Mouse (Mus musculus) limb, embryonic 14.5 days (tissue): ENCODE data around the gene Cyth2. TPM values are rescaled to one million over a fixed set of nuclear protein-coding genes. Genes with fewer than 3 reads are reported as not detected.

ENCODE experiments used
- ATAC-seq: fragments of 200-750 bp; cut with Nextera tagmentation; 2 replicates; pipeline ENCODE4 v1.8.0; 2017; ENCODE audit warnings: low read depth, moderate number of reproducible peaks, moderate TSS enrichment; ENCODE audit not compliant: low FRiP score
- DNase-seq: peaks from one replicate; pipeline ENCODE4 v3.0.0-alpha.2; 2015; ENCODE audit warnings: low spot score
- H3K27ac ChIP-seq: fragments of 300-500 bp; sonication (generic); replicated peaks from 2 replicates; pipeline ENCODE4 v1.5.1; 2014; ENCODE audit warnings: low read depth, mild to moderate bottlenecking, low read length, moderate library complexity, mixed read lengths
- H3K27me3 ChIP-seq: fragments of 300-500 bp; sonication (generic); 2 replicates; pipeline ENCODE4 v1.6.1; 2014; ENCODE audit warnings: low read length, mixed read lengths; ENCODE audit not compliant: control insufficient read depth, insufficient read depth
- H3K36me3 ChIP-seq: fragments of 300-500 bp; sonication (generic); 2 replicates; pipeline ENCODE4 v1.6.1; 2014; ENCODE audit warnings: mild to moderate bottlenecking, low read length, moderate library complexity, mixed read lengths; ENCODE audit not compliant: control insufficient read depth, insufficient read depth
- H3K4me1 ChIP-seq: fragments of 300-500 bp; sonication (generic); 2 replicates; pipeline ENCODE4 v1.6.1; 2014; ENCODE audit warnings: antibody characterized with exemption, low read length, mixed read lengths; ENCODE audit not compliant: control insufficient read depth, insufficient read depth
- H3K4me2 ChIP-seq: fragments of 300-500 bp; sonication (generic); replicated peaks from 2 replicates; pipeline ENCODE4 v1.6.1; 2014; ENCODE audit warnings: low read depth, mild to moderate bottlenecking, low read length, moderate library complexity; ENCODE audit not compliant: severe bottlenecking
- H3K4me3 ChIP-seq: fragments of 300-500 bp; sonication (generic); replicated peaks from 2 replicates; pipeline ENCODE4 v1.5.1; 2014; ENCODE audit warnings: low read length
- H3K9ac ChIP-seq: fragments of 300-500 bp; sonication (generic); 2 replicates; pipeline ENCODE4 v1.6.1; 2014; ENCODE audit warnings: mild to moderate bottlenecking, low read depth, low read length, moderate library complexity; ENCODE audit not compliant: severe bottlenecking
- H3K9me3 ChIP-seq: fragments of 300-500 bp; sonication (generic); 2 replicates; pipeline ENCODE4 v1.6.1; 2016; ENCODE audit warnings: low read length; ENCODE audit not compliant: control insufficient read depth
- POLR2A ChIP-seq: fragments of 200-500 bp; IDR thresholded peaks from 2 replicates; pipeline ENCODE4 v1.8.0; 2012; ENCODE audit warnings: inconsistent platforms, mild to moderate bottlenecking, moderate library complexity, borderline replicate concordance; ENCODE audit not compliant: insufficient read depth, insufficient read length; ENCODE audit errors: extremely low read depth
- WGBS: fragments of 180-500 bp; shearing (Covaris S2); extraction: QIAGEN DNeasy Blood & Tissue Kit; methylation state at CpG from one replicate; pipeline ENCODE4 v1.1.7; 2014; 5-methylcytosine and 5-hydroxymethylcytosine counted together
- polyA plus RNA-seq, 2 experiments: library from polyadenylated mRNA; depleted of rRNA in 1 of 2; stranded (reverse) in 1 of 2; unstranded in 1 of 2; fragments of >200 nt; fragmentation: Nextera tagmentation in 1 of 2; extraction: Ambion mirVana in 1 of 2; gene quantifications; 2 replicates each; pipeline versions ENCODE4 v1.2.1 to v1.2.3; 2012 to 2014

Gene Cyth2
- polyA plus RNA-seq, 2 experiments: 91.7 to 105 TPM

DNA sequence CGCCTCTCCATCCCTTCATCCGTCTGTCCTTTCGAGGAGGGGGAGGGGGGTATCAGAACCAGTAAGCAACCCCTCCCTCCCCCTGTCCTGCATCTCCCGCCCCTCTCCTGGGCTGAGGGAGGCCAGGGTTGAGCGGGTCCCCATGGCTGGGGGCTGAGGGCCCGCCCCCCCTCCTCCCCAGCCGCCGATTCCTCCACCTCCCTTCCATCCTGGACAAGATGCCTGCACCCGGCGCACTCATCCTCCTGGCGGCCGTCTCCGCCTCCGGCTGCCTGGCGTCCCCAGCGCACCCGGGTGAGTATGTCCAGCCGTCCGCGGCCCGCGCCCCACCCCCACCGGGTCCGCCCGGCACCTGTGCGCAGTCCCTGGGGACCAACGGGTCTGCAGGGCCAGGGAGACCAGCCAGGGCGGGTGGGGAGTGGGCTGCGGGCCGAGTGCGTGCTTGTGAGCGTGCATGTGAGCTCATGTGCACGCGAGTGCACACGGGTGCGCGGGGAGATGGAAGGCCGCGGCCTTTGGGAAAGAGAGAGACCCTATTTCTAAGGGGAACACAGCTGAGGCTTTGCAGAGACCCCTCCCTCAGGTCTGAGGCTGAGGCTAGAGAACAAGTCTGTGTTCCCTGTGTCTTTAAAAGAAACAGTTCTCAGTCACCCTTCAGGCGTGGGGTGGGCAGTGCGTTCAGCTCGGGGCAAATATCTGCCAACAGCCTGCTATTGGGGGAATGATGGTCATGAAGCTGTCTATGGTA is 28.8 kb downstream of the Cyth2 start:
- WGBS: under 1% methylated on average over 32 of the region's 42 CpGs
- no peak for DNase-seq

GRCm38 (mm10) chr7:45784524-45785372 is 29.6 kb downstream of the Cyth2 start, which contains the start of gene Sult2b1:
Sult2b1 (minus strand) TSS chr7:45784669.
- no peak for TF ChIP-seq POLR2A
- Histone ChIP-seq H3K4me3 (peak within 1 kb of the TSS; percentile 83), H3K27me3 (no peaks in the 10 kb centered on the region), H3K36me3 (peaks cover 18% of the 10 kb centered on the region), H3K4me1 (peaks cover 18% of the 10 kb centered on the region), H3K4me2 (peak within 1 kb of the TSS; percentile 95), H3K9me3 (no peaks in the 10 kb centered on the region), H3K27ac (peak within 1 kb of the TSS; percentile 48), H3K9ac (peak within 1 kb of the TSS; percentile 66)
- WGBS: 26% methylated on average over 18 of the region's 20 CpGs
- ATAC-seq: peak; percentile 69
- peak; percentile 94 for DNase-seq

More for the DNA sequence above, 28.8 kb downstream of the Cyth2 start:
- Histone ChIP-seq H3K36me3 (peaks cover 26% of the 10 kb centered on the region), H3K27ac (peak overlapping the region; percentile 48; the same call in 1 of the 2 replicates), H3K9ac (peak overlapping the region; percentile 66), H3K27me3 (no peaks in the 10 kb centered on the region), H3K4me3 (peak overlapping the region; percentile 83), H3K9me3 (no peaks in the 10 kb centered on the region), H3K4me2 (peak overlapping the region; percentile 95), H3K4me1 (peaks cover 18% of the 10 kb centered on the region)
- peak; percentile 53 for ATAC-seq
- no peak for TF ChIP-seq POLR2A

DNA sequence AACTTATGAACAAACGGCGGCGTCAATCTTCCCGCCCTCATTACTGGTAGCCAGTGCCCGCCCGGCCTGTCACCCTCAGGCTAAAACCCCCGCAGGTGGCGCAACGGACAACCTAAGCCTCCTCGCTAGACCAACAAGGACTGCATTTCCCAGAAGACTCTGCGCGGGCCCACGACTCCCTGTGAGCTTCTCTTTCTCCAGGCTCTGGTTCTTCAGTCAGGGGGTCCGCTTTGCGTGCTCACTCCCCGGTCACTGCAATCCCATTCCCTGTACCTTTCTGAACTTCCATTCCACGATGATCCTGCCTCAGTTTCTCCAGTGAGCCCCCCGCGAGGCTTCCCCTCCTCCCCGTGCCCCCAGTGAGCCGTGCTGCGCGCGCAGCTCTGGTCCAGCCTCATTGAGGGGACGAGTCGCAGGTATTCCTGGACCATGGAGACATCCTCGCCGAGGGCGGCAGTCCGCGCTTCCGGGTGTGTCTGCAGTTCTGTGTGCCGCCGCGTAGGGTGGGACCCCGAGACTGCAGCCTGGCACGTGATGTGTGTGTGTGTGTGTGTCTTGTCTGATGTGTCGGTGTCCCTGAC is 30.8 kb downstream of the Cyth2 start, which contains the start of gene Lmtk3:
Lmtk3 (plus strand) TSS at position 228 of the 581 bp plus-strand sequence.
- peak within 1 kb of the TSS; percentile 68 for H3K4me2 ChIP-seq
- H3K27me3 ChIP-seq: no peaks in the 10 kb centered on the region
- peak within 1 kb of the TSS; percentile 64 for H3K9ac ChIP-seq
- ATAC-seq (peak; percentile 25; the same call in 1 of the 2 replicates), DNase-seq (peak; percentile 67)
- H3K27ac ChIP-seq: no peak within 1 kb of the TSS
- 1% methylated on average over 38 of the region's 38 CpGs for WGBS
- no peak for TF ChIP-seq POLR2A
- H3K4me3 ChIP-seq: peak within 1 kb of the TSS; percentile 56
- no peaks in the 10 kb centered on the region for H3K9me3 ChIP-seq
- peaks cover 8% of the 10 kb centered on the region; the same call in 1 of the 2 replicates for H3K36me3 ChIP-seq
- H3K4me1 ChIP-seq: peaks cover 18% of the 10 kb centered on the region

GRCm38 (mm10) chr7:45782271-45782670 is 32.1 kb downstream of the Cyth2 start:
- H3K9ac ChIP-seq: no peak overlapping the region
- 63% methylated on average over 4 of the region's 4 CpGs for WGBS
- no peak overlapping the region for H3K4me3 ChIP-seq

More at GRCm38 (mm10) chr7:45782271-45782670, 32.1 kb downstream of the Cyth2 start:
- no peaks in the 10 kb centered on the region for H3K27me3 ChIP-seq
- no peaks in the 10 kb centered on the region for H3K36me3 ChIP-seq
- ATAC-seq (no peak), DNase-seq (no peak)
- TF ChIP-seq POLR2A: no peak
- H3K27ac ChIP-seq: no peak overlapping the region
- no peaks in the 10 kb centered on the region for H3K9me3 ChIP-seq
- H3K4me1 ChIP-seq: peaks cover 18% of the 10 kb centered on the region
- no peak overlapping the region for H3K4me2 ChIP-seq
